Mouse (Mus musculus): ENCODE measurements around the gene Rnd1. TPM values are rescaled to one million over a fixed set of nuclear protein-coding genes. Genes with fewer than 3 reads are reported as not detected.

Gene Rnd1
- polyA plus RNA-seq, 1 experiment = 34.5 TPM

- no peak overlapping the region for H3K27ac ChIP-seq (ENCODE audit: insufficient read depth, low read length)
- no peak overlapping the region for H3K4me3 ChIP-seq (ENCODE audit: insufficient read depth, low read length)
- H3K4me1 ChIP-seq (ENCODE audit: control insufficient read depth, insufficient read depth, low read length) = no peaks in the 10 kb centered on the region
- TF ChIP-seq POLR2A (IDR thresholded peaks at IDR 0.05; ENCODE audit: extremely low read depth, insufficient read depth, low read length) = no peak
These were observed 30.5 kb downstream of the Rnd1 start for GRCm38 (mm10) chr15:98646737-98647136.

GRCm38 (mm10) chr15:98645057-98646026, 31.9 kb downstream of the Rnd1 start:
- TF ChIP-seq CTCF (IDR thresholded peaks at IDR 0.05; ENCODE audit: extremely low read depth, insufficient read depth, low read length) (no peak), POLR2A (IDR thresholded peaks at IDR 0.05; ENCODE audit: extremely low read depth, insufficient read depth, low read length) (no peak)
- H3K27ac ChIP-seq (ENCODE audit: insufficient read depth, low read length) = no peak overlapping the region

DNA sequence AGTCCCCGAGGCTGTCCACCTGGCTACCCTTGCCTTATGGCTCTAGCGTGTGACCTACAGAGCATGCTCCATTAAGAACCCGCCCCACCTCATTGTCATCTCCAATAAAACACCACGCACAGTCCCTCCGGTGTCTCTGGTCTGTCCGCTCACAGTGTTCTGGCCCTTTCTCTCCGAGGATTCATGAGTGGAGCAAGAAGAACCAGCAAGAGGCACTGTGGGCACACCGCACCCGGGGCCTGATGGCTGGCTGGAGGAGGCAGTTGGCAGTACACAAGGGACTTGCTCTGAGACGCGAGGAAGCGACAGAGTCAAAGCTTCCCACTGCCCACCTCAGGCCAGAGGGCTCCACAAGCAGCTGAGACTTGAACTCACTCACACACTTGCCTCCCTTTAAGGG, 32.9 kb downstream of the Rnd1 start:
- Histone ChIP-seq H3K4me1 (ENCODE audit: control insufficient read depth, insufficient read depth, low read length) (0 out of 2 replicates have a peak, but pooled peaks cover 2% of the 10 kb centered on the region), H3K4me3 (ENCODE audit: insufficient read depth, low read length) (no peak overlapping the region), H3K27ac (ENCODE audit: insufficient read depth, low read length) (no peak overlapping the region)
- TF ChIP-seq POLR2A (IDR thresholded peaks at IDR 0.05; ENCODE audit: extremely low read depth, insufficient read depth, low read length) (no peak), CTCF (IDR thresholded peaks at IDR 0.05; ENCODE audit: extremely low read depth, insufficient read depth, low read length) (no peak)

More at GRCm38 (mm10) chr15:98645057-98646026, 31.9 kb downstream of the Rnd1 start:
- Histone ChIP-seq H3K4me1 (ENCODE audit: control insufficient read depth, insufficient read depth, low read length) (no peaks in the 10 kb centered on the region), H3K4me3 (ENCODE audit: insufficient read depth, low read length) (no peak overlapping the region)

DNA sequence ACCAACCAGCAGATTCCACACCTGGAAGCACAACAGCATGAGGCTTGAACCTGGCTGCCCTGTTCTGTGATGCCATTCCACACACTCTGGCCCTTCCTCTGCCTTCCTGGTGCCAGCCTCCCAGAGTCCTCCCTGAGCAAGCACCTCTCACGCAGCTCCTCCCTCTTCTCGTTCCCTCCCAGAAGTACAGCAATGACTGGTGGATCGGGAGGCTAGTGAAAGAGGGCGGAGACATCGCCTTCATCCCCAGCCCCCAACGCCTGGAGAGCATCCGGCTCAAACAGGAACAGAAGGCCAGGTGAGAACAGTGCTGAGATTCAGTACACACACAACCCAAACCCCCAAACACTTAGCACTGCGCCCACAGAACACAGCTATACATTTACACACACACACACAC, 37.1 kb downstream of the Rnd1 start:
- H3K4me1 ChIP-seq (ENCODE audit: control insufficient read depth, insufficient read depth, low read length) = peaks cover 5% of the 10 kb centered on the region; the same call in 1 of the 2 replicates
- TF ChIP-seq CTCF (IDR thresholded peaks at IDR 0.05; ENCODE audit: extremely low read depth, insufficient read depth, low read length) (no peak), POLR2A (IDR thresholded peaks at IDR 0.05; ENCODE audit: extremely low read depth, insufficient read depth, low read length) (no peak)
- no peak overlapping the region for H3K27ac ChIP-seq (ENCODE audit: insufficient read depth, low read length)
- H3K4me3 ChIP-seq (ENCODE audit: insufficient read depth, low read length) = no peak overlapping the region

DNA sequence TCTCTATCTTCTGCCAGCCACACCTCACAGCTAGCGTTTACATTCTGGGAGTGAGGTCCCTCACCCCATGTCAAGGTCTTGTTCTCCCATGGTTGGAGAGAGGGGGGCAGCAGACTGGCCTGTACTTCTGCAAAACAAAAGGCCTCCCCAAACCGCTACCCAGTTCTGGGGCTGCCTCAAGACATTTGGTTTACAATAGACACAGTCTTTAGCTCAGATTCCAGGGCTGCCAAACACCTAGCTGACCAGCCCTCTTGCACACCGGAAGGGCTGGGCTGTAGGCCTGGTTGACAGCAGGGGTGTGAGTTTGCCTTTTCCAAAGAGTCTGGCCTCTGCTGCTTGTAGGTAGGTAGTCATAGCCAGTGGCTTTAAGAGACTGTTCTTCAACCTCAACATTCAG, 40.1 kb downstream of the Rnd1 start:
- H3K4me3 ChIP-seq (ENCODE audit: insufficient read depth, low read length) = no peak overlapping the region; the same call in 1 of the 2 replicates
- H3K4me1 ChIP-seq (ENCODE audit: control insufficient read depth, insufficient read depth, low read length) = peaks cover 5% of the 10 kb centered on the region; the same call in 1 of the 2 replicates
- TF ChIP-seq POLR2A (IDR thresholded peaks at IDR 0.05; ENCODE audit: extremely low read depth, insufficient read depth, low read length) (no peak), CTCF (IDR thresholded peaks at IDR 0.05; ENCODE audit: extremely low read depth, insufficient read depth, low read length) (no peak)
- H3K27ac ChIP-seq (ENCODE audit: insufficient read depth, low read length) = no peak overlapping the region

DNA sequence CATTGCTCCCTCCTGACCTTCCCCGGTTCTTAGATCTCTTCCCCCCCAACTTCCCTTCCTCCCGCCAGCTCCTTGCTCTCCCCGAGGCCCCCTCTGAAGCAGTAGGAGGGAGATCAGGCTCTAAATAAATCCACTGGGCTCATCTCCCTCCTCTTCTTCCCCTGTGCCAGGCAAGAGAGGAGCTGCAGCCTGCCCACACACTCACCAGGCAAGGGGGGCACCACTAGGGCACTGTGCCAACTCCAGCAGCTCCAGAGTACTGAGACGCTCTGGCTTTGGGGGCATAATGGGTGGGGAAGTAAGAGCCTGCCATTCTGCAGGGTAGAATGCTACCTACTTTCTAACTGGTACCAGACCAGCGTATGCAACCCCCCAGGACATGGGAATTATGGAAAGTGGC, 40.7 kb downstream of the Rnd1 start:
- Histone ChIP-seq H3K27ac (ENCODE audit: insufficient read depth, low read length) (peak overlapping the region; percentile 54; the same call in 1 of the 2 replicates), H3K4me1 (ENCODE audit: control insufficient read depth, insufficient read depth, low read length) (peaks cover 5% of the 10 kb centered on the region; the same call in 1 of the 2 replicates), H3K4me3 (ENCODE audit: insufficient read depth, low read length) (peak overlapping the region; percentile 71)
- peak; percentile 47; the same call in 1 of the 2 replicates for TF ChIP-seq POLR2A (IDR thresholded peaks at IDR 0.05; ENCODE audit: extremely low read depth, insufficient read depth, low read length)
- no peak for TF ChIP-seq CTCF (IDR thresholded peaks at IDR 0.05; ENCODE audit: extremely low read depth, insufficient read depth, low read length)

DNA sequence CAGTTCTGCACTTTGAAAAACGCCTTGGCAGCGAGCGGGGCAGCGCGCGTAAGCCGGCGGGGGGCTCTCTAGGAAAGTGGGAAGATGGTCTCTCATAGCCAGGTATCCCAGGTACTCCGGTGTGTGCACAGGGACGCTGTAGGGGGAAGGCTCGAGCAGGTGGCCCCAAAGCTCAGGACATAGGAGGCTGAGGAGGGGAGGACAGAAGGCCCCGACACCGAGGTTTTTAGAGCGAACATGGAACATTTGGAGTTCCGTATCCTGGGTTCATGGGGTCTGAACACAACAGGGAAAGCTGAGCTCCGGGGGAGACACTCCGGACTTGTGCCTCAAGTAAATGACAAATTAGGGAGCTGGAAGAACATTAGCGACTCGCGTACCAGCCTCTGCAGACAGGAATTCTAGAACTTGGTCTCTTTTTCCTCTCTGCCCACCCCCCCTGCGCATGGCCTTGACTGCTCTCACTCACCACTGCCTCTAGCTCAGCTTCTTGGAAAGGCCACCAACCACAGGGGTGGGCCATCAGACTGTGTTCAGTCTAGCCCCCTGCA, 41.9 kb downstream of the Rnd1 start:
- no peak for TF ChIP-seq POLR2A (IDR thresholded peaks at IDR 0.05; ENCODE audit: extremely low read depth, insufficient read depth, low read length)
- Histone ChIP-seq H3K4me1 (ENCODE audit: control insufficient read depth, insufficient read depth, low read length) (peaks cover 5% of the 10 kb centered on the region; the same call in 1 of the 2 replicates), H3K4me3 (ENCODE audit: insufficient read depth, low read length) (peak overlapping the region; percentile 71), H3K27ac (ENCODE audit: insufficient read depth, low read length) (peak overlapping the region; percentile 54)

GRCm38 (mm10) chr15:98634541-98635081, 42.6 kb downstream of the Rnd1 start:
- Histone ChIP-seq H3K4me3 (ENCODE audit: insufficient read depth, low read length) (peak overlapping the region; percentile 71), H3K27ac (ENCODE audit: insufficient read depth, low read length) (no peak overlapping the region), H3K4me1 (ENCODE audit: control insufficient read depth, insufficient read depth, low read length) (peaks cover 3% of the 10 kb centered on the region; the same call in 1 of the 2 replicates)
- TF ChIP-seq CTCF (IDR thresholded peaks at IDR 0.05; ENCODE audit: extremely low read depth, insufficient read depth, low read length) = no peak
- peak; percentile 47; the same call in 1 of the 2 replicates for TF ChIP-seq POLR2A (IDR thresholded peaks at IDR 0.05; ENCODE audit: extremely low read depth, insufficient read depth, low read length)

- peak overlapping the region; percentile 71 for H3K4me3 ChIP-seq (ENCODE audit: insufficient read depth, low read length)
- H3K4me1 ChIP-seq (ENCODE audit: control insufficient read depth, insufficient read depth, low read length) = peaks cover 7% of the 10 kb centered on the region; the same call in 1 of the 2 replicates
- no peak for TF ChIP-seq CTCF (IDR thresholded peaks at IDR 0.05; ENCODE audit: extremely low read depth, insufficient read depth, low read length)
- no peak for TF ChIP-seq POLR2A (IDR thresholded peaks at IDR 0.05; ENCODE audit: extremely low read depth, insufficient read depth, low read length)
- no peak overlapping the region for H3K27ac ChIP-seq (ENCODE audit: insufficient read depth, low read length)
These were observed 43.3 kb downstream of the Rnd1 start for GRCm38 (mm10) chr15:98633822-98634470.

All from cortical plate, adult 2 months (tissue).